Mouse (Mus musculus): Measurements from ENCODE around the gene Asap2. TPM values are rescaled to one million over a fixed set of nuclear protein-coding genes. Genes with fewer than 3 reads are reported as not detected.

The Asap2 gene
- polyA plus RNA-seq, 1 experiment: 5.6 TPM

DNA sequence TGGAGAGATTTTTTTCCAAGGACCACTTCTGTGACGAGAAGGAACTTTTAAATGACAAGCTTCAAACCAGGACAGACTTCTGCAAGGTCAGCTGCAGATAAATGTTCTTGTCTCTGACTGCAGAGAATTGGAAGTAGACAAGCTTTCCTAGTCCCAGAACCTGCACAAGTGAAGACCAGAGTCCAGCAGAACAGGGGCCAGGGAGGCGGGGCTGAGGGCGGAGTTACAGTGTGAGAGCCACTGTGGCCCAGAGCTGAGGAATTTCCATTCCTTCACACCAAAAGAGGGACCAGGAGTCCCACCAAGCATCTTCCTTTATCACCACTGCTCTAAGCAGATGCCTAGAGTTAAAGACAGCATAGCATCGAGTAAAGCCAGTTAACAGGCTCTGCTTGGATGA lies 198.6 kb downstream of the Asap2 start:
- TF ChIP-seq USF1 (IDR thresholded peaks at IDR 0.05; ENCODE audit: low read depth): no peak
- no peak for TF ChIP-seq MAX (IDR thresholded peaks at IDR 0.05)
- TF ChIP-seq CEBPB (IDR thresholded peaks at IDR 0.05; ENCODE audit: low read depth): no peak
- TF ChIP-seq FOSL1 (IDR thresholded peaks at IDR 0.05; ENCODE audit: insufficient read depth, low read length, poor library complexity, severe bottlenecking): no peak
- H3K79me2 ChIP-seq (ENCODE audit: control insufficient read depth, insufficient read depth): no peaks in the 10 kb centered on the region
- no peaks in the 10 kb centered on the region for H3K79me3 ChIP-seq (ENCODE audit: low read depth)
- no peak overlapping the region for H3K4me3 ChIP-seq (ENCODE audit: insufficient read depth, poor library complexity, severe bottlenecking)
- H3K36me3 ChIP-seq (ENCODE audit: control insufficient read depth, insufficient read depth): no peaks in the 10 kb centered on the region
- H3ac ChIP-seq (ENCODE audit: control insufficient read depth, insufficient read length, low read depth): no peak overlapping the region
- no peaks in the 10 kb centered on the region for H3K27me3 ChIP-seq (ENCODE audit: control insufficient read depth, insufficient read depth, insufficient read length)

DNA sequence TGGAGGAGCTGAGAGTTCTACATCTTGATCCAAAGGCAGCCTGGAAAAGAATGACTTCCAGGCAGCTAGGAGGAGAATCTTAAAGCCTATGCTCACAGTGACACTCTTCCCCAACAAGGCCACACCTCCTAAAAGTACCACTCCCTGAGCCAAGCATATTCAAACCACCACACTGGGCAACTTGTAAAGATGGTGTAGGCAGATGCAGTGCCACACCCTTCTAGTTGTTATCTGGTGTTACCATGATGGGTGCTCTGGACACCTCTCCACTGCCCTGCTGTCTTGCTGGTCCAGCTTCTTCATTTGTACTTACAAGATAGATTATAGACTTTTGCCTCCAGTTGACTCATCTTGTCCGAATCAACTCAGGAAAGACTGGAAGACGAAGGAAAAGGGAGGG lies 201.3 kb downstream of the Asap2 start:
- no peaks in the 10 kb centered on the region for H3K79me2 ChIP-seq (ENCODE audit: control insufficient read depth, insufficient read depth)
- H3ac ChIP-seq (ENCODE audit: control insufficient read depth, insufficient read length, low read depth): no peak overlapping the region
- H3K36me3 ChIP-seq (ENCODE audit: control insufficient read depth, insufficient read depth): no peaks in the 10 kb centered on the region
- TF ChIP-seq FOSL1 (IDR thresholded peaks at IDR 0.05; ENCODE audit: insufficient read depth, low read length, poor library complexity, severe bottlenecking) (no peak), MYOG (IDR thresholded peaks at IDR 0.05; ENCODE audit: control insufficient read depth, extremely low read depth, insufficient read length) (no peak), MYOD1 (IDR thresholded peaks at IDR 0.05; ENCODE audit: control insufficient read depth, insufficient read length, low read depth) (no peak), MAX (IDR thresholded peaks at IDR 0.05) (no peak)
- H3K4me3 ChIP-seq (ENCODE audit: insufficient read depth, poor library complexity, severe bottlenecking): no peak overlapping the region
- H3K79me3 ChIP-seq (ENCODE audit: low read depth): no peaks in the 10 kb centered on the region
- no peaks in the 10 kb centered on the region for H3K27me3 ChIP-seq (ENCODE audit: control insufficient read depth, insufficient read depth, insufficient read length)

DNA sequence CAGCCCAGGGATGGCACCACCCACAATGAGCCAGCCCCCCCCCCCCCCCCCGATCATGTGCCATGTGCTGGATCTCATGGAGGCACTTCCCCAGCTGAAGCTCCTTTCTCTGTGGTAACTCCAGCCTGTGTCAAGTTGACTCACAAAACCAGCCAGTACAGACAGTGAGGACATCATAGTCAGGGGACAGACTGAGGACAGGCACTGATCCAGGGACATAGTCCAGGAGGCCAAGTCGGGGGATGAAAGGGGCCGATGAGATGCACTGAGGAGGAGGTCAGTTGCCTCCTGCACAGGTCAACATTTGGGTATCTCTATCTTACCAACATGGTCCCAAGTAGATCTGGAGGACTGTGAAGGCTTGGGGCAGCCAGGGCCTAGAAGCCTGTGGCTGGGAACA lies 205.2 kb downstream of the Asap2 start:
- H3K79me2 ChIP-seq (ENCODE audit: control insufficient read depth, insufficient read depth): no peaks in the 10 kb centered on the region
- no peak overlapping the region for H3ac ChIP-seq (ENCODE audit: control insufficient read depth, insufficient read length, low read depth)
- H3K36me3 ChIP-seq (ENCODE audit: control insufficient read depth, insufficient read depth): no peaks in the 10 kb centered on the region
- no peaks in the 10 kb centered on the region for H3K27me3 ChIP-seq (ENCODE audit: control insufficient read depth, insufficient read depth, insufficient read length)
- H3K4me3 ChIP-seq (ENCODE audit: insufficient read depth, poor library complexity, severe bottlenecking): no peak overlapping the region
- H3K79me3 ChIP-seq (ENCODE audit: low read depth): no peaks in the 10 kb centered on the region
- TF ChIP-seq MYOD1 (IDR thresholded peaks at IDR 0.05; ENCODE audit: control insufficient read depth, insufficient read length, low read depth) (no peak), FOSL1 (IDR thresholded peaks at IDR 0.05; ENCODE audit: insufficient read depth, low read length, poor library complexity, severe bottlenecking) (no peak), CEBPB (IDR thresholded peaks at IDR 0.05; ENCODE audit: low read depth) (no peak), USF1 (IDR thresholded peaks at IDR 0.05; ENCODE audit: low read depth) (no peak), MAX (IDR thresholded peaks at IDR 0.05) (no peak), MYOG (IDR thresholded peaks at IDR 0.05; ENCODE audit: control insufficient read depth, extremely low read depth, insufficient read length) (no peak), CTCF (IDR thresholded peaks at IDR 0.05; ENCODE audit: control insufficient read depth, insufficient read depth, insufficient read length) (no peak)

DNA sequence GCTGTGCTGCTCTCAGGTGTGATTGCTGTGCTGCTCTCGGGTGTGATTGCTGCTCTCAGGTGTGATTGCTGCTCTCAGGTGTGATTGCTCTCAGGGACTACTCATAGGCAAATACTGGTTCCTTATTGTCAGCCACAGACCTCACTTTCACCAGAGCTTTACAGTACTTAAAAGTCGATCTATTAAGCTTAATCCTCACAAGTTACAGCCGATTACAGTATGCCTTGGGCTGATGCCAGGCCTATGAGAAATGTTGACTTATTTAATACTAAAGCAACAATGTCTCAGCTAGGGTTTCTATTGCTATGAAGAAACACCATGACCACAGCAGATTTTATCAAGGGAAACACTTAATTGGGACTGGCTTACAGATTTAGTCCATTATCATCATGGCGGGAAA lies 206.2 kb downstream of the Asap2 start:
- H3K27me3 ChIP-seq (ENCODE audit: control insufficient read depth, insufficient read depth, insufficient read length): no peaks in the 10 kb centered on the region
- H3K4me3 ChIP-seq (ENCODE audit: insufficient read depth, poor library complexity, severe bottlenecking): no peak overlapping the region
- H3ac ChIP-seq (ENCODE audit: control insufficient read depth, insufficient read length, low read depth): no peak overlapping the region
- no peak for TF ChIP-seq CEBPB (IDR thresholded peaks at IDR 0.05; ENCODE audit: low read depth)
- TF ChIP-seq CTCF (IDR thresholded peaks at IDR 0.05; ENCODE audit: control insufficient read depth, insufficient read depth, insufficient read length): no peak
- no peak for TF ChIP-seq MAX (IDR thresholded peaks at IDR 0.05)
- no peak for TF ChIP-seq MYOG (IDR thresholded peaks at IDR 0.05; ENCODE audit: control insufficient read depth, extremely low read depth, insufficient read length)
- no peak for TF ChIP-seq USF1 (IDR thresholded peaks at IDR 0.05; ENCODE audit: low read depth)
- TF ChIP-seq MYOD1 (IDR thresholded peaks at IDR 0.05; ENCODE audit: control insufficient read depth, insufficient read length, low read depth): no peak
- no peak for TF ChIP-seq FOSL1 (IDR thresholded peaks at IDR 0.05; ENCODE audit: insufficient read depth, low read length, poor library complexity, severe bottlenecking)
- H3K79me2 ChIP-seq (ENCODE audit: control insufficient read depth, insufficient read depth): no peaks in the 10 kb centered on the region
- no peaks in the 10 kb centered on the region for H3K79me3 ChIP-seq (ENCODE audit: low read depth)
- H3K36me3 ChIP-seq (ENCODE audit: control insufficient read depth, insufficient read depth): no peaks in the 10 kb centered on the region

GRCm38 (mm10) chr12:21200613-21201012 lies 210.4 kb downstream of the Asap2 start:
- H3K79me2 ChIP-seq (ENCODE audit: control insufficient read depth, insufficient read depth): no peaks in the 10 kb centered on the region
- H3K36me3 ChIP-seq (ENCODE audit: control insufficient read depth, insufficient read depth): no peaks in the 10 kb centered on the region
- H3K27me3 ChIP-seq (ENCODE audit: control insufficient read depth, insufficient read depth, insufficient read length): no peaks in the 10 kb centered on the region
- H3K4me3 ChIP-seq (ENCODE audit: insufficient read depth, poor library complexity, severe bottlenecking): no peak overlapping the region
- no peak overlapping the region for H3ac ChIP-seq (ENCODE audit: control insufficient read depth, insufficient read length, low read depth)
- H3K79me3 ChIP-seq (ENCODE audit: low read depth): no peaks in the 10 kb centered on the region
- TF ChIP-seq CEBPB (IDR thresholded peaks at IDR 0.05; ENCODE audit: low read depth) (no peak), FOSL1 (IDR thresholded peaks at IDR 0.05; ENCODE audit: insufficient read depth, low read length, poor library complexity, severe bottlenecking) (no peak), CTCF (IDR thresholded peaks at IDR 0.05; ENCODE audit: control insufficient read depth, insufficient read depth, insufficient read length) (no peak), USF1 (IDR thresholded peaks at IDR 0.05; ENCODE audit: low read depth) (no peak), MYOG (IDR thresholded peaks at IDR 0.05; ENCODE audit: control insufficient read depth, extremely low read depth, insufficient read length) (no peak), MAX (IDR thresholded peaks at IDR 0.05) (no peak), MYOD1 (IDR thresholded peaks at IDR 0.05; ENCODE audit: control insufficient read depth, insufficient read length, low read depth) (no peak)

GRCm38 (mm10) chr12:21201485-21202269 lies 211.4 kb downstream of the Asap2 start:
- Histone ChIP-seq H3ac (ENCODE audit: control insufficient read depth, insufficient read length, low read depth) (no peak overlapping the region), H3K27me3 (ENCODE audit: control insufficient read depth, insufficient read depth, insufficient read length) (no peaks in the 10 kb centered on the region), H3K4me3 (ENCODE audit: insufficient read depth, poor library complexity, severe bottlenecking) (no peak overlapping the region), H3K79me3 (ENCODE audit: low read depth) (no peaks in the 10 kb centered on the region), H3K79me2 (ENCODE audit: control insufficient read depth, insufficient read depth) (no peaks in the 10 kb centered on the region), H3K36me3 (ENCODE audit: control insufficient read depth, insufficient read depth) (peaks cover 8% of the 10 kb centered on the region)
- TF ChIP-seq MYOD1 (IDR thresholded peaks at IDR 0.05; ENCODE audit: control insufficient read depth, insufficient read length, low read depth) (no peak), MYOG (IDR thresholded peaks at IDR 0.05; ENCODE audit: control insufficient read depth, extremely low read depth, insufficient read length) (no peak), CTCF (IDR thresholded peaks at IDR 0.05; ENCODE audit: control insufficient read depth, insufficient read depth, insufficient read length) (no peak), MAX (IDR thresholded peaks at IDR 0.05) (no peak), CEBPB (IDR thresholded peaks at IDR 0.05; ENCODE audit: low read depth) (no peak), USF1 (IDR thresholded peaks at IDR 0.05; ENCODE audit: low read depth) (no peak), FOSL1 (IDR thresholded peaks at IDR 0.05; ENCODE audit: insufficient read depth, low read length, poor library complexity, severe bottlenecking) (no peak)

Data from C2C12 (cell line).